Mouse (Mus musculus) liver, adult 2 months (tissue): ENCODE measurements around the gene Cryba2.

Experiments
- CTCF ChIP-seq: fragments of 200-500 bp; IDR thresholded peaks from 2 replicates; pipeline ENCODE4 v1.5.1; 2011; ENCODE audit warnings: low read depth, low read length, control low read depth
- POLR2A ChIP-seq: fragments of 200-500 bp; IDR thresholded peaks from 2 replicates; pipeline ENCODE4 v1.6.1; 2011; ENCODE audit warnings: low read length, control low read depth; ENCODE audit not compliant: insufficient read depth; ENCODE audit errors: extremely low read depth

- TF ChIP-seq CTCF (peak; percentile 74), POLR2A (no peak)
These were observed 22.8 kb upstream of the Cryba2 start for GRCm38 (mm10) chr1:74915706-74916105.
